Mouse (Mus musculus) thymus, postnatal 10 days (tissue): ENCODE data around the gene Stim2.

Experiments used
- DNase-seq, 2 experiments: peaks; one replicate each; pipeline ENCODE4 v3.0.0; 2021; ENCODE audit warnings: low spot score in 2 of 2

Stim2 gene

DNA sequence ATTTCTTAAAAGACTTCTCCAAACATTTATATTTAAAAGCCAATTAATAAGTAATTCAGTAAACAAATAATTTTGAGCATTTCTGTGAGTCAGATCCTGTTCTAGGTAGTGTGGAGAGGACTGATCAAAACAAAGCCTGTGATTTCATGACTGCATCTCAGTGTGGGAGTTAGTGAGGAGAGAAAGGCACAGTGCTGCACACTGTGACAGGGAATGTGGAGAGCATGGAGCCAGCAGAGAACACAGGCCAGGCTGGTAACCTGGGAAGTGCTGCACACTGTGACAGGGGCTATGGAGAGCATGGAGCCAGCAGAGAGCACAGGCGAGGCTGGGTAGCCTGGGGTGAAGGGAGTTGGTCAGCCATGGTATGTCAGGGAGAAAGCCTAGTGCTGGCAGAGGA lies 48.1 kb downstream of the Stim2 start:
- no peak for DNase-seq

DNA sequence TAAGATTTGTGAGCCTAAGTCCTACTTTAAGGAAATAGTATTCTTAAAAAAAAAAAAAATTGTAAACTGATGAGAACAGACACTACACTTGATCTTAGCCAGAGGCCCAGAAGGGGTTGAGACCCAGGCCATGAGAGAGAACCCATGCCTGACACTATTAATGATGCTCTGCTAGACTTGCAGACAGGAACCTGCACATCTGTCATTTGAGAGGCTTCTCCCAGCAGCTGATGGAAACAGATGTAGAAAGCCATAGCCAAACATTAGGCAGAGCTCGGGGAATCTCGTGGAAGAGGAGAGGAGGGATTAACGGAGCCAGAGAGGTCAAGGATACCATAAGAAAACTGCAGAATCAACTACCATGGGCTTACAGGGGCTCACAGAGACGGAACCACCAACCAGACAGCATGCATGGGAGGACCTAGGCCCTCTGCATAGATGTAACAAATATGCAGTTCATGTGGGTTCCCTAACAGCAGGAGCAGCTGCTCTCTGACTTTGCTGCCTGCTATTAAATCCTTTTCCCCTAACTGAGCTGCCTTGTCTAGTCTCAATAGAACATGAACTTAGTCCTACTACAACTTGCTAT lies 50.9 kb downstream of the Stim2 start:
- DNase-seq, result no peak

DNA sequence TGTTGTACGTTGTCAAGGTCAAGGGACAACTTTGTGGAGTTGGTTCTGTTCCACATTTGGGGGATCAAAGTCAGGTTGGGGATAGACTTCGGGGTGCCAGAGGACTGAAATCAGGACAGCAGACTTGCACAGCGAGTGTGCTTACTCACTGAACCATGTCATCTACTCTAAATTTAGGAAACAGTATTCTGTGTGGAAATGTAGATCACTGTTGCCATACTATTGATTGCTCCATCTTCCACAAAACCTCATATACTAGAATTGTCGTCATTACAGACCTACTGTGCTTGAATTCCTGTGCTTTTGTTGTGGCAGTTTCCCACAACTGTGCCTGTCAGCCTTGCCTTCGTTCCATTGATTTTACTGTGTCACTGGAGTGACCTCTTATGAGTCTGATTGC lies 51.6 kb downstream of the Stim2 start:
- DNase-seq, result no peak

DNA sequence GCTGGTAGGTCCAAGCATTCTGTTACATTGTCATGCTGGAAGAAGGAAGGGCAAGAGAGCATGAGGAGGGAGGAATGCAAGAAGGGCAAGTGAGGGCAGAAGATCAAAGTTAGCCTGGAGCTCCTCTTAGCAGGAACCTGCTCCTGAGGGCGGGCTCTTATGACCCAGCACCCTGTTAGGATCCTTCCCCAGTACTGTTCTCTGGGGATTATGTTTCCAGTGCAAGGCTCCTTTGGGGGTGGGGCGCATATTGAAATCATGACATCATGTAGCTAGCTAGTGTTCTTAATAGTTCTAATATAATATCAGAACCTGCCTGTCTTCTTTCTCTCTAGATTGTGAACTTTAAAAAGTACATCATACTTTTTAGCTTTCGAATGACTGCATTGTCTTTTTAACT lies 52.8 kb downstream of the Stim2 start:
- DNase-seq, result no peak

DNA sequence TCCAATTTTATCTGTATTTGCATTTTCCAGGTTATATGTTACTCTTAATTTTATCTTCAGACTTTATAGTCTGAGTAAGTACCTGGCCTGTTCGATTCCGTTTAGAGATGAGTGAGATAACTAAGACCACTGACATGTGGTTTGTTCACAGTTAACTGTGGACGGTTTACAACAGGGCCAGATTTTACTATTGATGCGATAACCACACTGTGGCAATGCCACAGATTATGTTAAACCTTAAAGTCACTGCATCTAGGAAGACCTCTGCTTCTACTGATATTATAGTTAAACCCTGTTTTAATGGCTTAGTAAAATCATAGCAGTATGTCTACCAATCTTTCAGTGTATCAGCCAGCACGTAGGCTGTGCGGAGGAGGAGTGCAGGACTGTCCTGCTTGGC lies 53.9 kb downstream of the Stim2 start:
- no peak for DNase-seq

DNA sequence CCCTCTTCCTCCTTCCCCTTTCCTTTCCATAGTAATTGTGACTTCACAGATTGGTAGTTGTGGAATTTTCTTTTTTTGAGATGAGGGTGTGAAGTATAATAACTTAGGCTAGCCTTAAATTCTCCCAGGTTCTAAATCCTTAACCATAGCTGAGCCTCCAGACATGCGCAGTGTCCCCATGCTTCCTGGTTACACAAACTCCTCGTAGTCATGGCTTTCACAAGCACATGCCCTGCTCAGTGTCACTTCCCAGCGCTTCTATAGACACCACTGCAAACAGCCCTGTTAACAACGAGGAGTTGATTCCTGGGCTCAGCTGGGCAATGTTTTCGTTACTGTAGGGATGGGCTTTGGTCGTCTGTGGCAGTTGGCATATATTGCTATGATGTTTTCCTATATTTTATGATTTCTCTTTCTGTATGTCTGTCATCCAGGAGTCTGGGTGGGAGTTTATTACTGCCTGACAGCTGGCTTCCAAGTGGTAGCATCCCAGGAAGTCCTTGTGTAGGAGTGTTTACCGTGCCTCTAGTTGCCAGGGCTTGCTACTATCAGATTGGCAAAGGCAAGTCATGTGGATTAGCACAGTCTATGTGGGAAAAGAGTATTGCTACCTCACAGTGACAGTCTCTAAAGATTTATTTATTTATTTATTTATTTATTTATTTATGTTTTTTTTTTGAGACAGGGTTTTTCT lies 55.5 kb downstream of the Stim2 start:
- DNase-seq, result no peak

DNA sequence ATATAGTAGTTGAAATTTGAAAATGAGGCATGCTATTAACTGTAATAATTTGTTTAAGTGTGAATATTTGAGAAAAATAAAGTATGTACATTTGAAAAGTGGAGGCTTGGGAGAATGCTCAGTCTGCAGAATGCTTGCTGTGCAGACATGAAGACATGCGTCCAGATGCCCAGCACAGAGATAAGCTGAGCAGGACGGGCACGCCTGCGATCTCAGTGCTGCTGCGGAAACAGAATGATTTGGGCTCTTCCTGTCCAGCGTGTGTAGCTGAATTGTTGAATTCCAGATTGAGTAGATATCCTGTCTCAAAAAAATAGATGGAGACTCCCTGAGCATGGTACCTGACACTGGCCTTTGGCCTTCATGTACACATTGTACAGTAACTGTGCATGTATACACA lies 58.0 kb downstream of the Stim2 start:
- no peak for DNase-seq

DNA sequence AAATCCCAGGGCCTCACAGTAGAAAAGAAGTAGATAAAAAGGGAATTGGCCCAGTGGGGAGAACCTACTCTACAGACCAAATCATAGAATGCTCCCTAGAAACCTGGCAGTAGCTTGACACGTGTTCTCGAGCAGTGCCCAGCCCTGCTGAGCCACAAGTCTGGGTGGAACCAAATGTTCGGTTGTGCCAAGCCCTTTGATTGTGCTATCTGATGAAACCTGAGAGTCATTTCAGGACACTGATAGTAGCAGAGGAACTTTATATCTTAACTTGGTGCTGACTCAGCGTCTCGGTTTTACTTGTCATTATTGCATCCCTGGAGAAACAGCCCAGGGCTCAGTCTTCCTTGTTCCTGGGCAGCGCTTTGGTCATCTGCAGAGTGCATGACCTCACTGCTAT lies 61.7 kb downstream of the Stim2 start:
- DNase-seq, result no peak

DNA sequence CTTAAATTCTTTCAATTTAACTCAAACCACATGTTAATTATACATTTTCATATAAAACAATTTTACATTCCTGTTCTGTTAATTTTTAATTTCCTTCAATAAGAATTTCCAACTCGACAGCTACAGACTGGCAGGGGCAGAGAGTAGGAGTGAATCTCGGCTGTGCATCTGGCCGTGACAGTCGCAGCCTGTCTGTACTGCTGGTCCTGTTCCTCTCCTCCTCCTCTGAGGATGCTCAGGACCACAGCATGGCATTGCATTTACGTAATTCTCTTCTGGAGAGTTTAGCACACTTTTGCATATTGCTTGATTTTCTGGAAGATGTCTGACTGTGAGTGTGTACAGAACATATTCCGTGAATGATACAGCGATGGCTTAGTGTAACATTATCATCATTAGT lies 63.8 kb downstream of the Stim2 start:
- DNase-seq, result no peak

DNA sequence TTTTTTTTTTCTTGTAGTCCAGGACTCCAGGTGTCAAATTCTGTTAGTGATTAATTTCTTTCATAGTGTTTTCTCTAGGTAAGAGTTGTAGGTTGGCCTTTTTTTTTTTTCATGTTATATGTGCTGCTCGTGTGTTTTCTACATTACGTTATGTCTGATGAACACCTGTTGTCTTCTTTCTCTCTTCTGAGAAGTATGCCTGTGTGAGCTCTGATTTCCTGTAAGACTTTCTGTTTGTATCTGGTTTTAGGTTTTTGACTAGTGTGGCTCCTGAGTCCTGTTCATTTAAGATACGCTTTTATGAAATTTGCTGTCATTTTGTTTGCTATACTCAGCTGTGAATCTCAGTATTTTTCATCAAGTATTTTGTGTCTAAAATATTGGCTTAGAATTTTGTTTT lies 69.3 kb downstream of the Stim2 start:
- DNase-seq, result no peak

DNA sequence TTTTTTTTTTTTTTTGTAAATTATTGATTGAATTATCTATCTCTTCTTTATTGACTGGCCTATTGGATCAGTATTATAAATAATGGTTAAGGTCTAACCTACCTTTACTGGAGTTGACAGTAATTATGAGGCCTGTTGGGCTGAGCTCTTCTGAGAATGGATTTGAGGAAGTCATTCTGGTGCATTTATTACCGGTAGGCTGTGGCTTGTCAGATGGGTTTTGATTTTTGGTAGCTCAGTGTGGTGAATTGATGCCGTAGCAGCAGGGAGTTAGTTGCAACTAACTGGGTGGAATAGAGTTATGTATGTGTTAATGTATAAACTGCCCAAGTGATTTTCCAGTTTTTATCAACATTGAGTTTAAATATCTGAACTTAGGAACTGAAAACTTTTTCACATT lies 72.2 kb downstream of the Stim2 start:
- no peak for DNase-seq

DNA sequence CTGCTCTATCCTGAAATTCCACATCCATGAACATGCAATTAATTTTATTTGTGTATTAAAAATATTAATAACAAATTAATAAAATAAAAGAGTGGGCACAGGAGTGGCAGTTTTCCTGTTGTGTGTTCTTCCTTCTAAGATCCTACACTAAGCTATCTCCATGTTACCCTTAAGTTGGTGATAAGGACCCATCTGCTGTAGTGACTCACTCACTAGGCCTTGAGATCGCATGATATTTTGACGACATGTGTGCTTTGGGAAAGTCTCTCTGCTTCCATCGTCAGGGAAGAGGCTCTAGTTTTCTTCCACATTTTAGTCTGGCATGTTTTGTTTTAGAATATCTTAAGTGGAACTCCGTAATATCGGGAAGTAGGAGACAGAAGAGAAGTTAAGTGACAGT lies 73.0 kb downstream of the Stim2 start:
- DNase-seq, result no peak

DNA sequence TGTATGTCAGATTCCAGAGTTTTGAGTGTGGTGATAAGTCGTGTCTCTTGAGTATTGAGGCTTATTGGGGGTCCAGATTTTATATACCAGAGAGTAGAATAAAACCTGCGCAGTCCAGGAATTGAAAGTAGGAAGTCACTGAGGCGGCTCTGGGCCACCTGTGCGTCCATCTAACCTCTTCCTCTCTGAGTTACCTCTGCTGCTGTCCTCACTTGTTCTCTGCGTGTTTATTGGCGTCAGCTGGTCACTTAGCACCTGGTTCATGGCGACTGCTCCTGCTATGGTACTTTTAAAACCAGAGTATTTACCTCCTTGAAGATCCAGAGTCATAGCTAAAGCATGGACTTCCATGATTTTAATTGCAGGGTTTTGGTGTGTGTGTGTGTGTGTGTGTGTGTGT lies 73.4 kb downstream of the Stim2 start:
- DNase-seq, result no peak

DNA sequence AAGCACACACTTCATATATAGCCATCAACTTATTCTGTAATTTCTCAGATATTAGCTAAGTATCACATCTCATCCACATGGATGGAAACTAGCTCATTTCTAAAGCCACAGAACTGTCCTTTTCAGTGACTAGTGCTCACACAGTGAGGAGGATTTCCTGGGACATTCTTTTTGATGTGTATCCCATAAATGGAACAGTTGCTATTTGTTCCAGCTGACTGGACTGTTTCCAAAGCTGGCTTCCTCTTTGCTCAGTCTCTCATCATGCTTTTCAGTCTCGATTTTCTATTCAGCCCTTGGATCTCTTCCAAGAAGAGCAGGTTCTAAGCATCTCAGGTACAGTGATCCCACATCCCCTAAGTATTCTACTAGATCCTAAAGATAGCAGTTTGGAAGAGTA lies 75.0 kb downstream of the Stim2 start:
- DNase-seq, result no peak

DNA sequence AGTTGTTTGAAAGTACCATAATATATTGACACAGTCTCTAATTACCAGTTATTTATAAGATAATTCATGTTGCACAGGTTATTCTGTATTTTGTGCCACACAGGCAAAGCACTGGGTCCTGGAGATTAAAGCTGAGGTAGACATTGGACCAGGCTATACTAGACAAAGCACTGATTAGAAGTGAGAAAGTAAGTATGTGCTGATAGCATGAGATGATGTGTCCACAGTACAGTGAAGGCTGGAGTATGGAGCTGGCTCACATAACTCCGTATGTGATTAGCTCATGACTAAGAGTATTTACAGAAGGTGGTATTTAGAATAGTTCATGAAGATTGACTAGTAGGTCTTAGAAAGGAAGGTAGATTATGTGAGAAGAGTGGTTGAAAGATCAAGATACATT lies 81.7 kb downstream of the Stim2 start:
- no peak for DNase-seq

DNA sequence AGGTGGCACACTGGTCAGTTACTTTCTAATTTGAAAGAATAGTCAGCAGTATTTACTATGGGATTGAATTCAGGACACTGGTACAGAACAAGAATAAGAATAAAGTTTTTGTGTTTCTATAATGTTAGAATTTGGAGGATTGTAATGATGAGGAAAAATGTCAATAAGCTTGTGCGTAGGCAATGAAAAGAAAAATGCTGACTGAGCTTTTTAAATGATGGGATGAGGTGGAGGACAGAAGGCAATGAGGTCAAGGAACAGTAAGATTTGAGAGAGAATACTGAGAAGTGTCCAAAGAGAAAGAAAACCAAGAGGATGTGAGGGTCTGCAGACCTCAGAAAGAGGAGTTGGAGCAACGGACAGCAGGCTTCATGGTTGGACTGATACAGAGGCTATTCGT lies 89.6 kb downstream of the Stim2 start:
- DNase-seq, result no peak

DNA sequence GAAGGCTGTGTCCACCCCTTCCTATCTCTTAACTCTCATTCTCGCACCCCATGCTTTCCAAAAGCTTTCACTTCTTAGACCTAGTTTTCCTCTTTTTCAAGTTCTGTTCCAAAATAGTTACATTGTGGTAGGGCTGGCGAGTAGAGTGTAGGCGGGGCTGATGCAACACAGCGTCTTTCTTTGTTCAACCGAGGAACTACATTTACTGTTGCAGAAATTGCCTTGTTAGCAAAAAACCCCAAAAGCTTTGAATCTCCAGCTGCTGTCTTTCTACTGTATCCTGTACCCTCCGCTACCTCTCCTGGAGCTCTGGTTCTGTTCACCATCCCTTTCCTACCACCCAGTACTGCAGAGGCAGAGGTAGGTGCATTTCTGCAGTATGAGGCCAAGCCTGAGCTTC lies 99.9 kb downstream of the Stim2 start:
- DNase-seq, result peak; percentile 24 to 30

DNA sequence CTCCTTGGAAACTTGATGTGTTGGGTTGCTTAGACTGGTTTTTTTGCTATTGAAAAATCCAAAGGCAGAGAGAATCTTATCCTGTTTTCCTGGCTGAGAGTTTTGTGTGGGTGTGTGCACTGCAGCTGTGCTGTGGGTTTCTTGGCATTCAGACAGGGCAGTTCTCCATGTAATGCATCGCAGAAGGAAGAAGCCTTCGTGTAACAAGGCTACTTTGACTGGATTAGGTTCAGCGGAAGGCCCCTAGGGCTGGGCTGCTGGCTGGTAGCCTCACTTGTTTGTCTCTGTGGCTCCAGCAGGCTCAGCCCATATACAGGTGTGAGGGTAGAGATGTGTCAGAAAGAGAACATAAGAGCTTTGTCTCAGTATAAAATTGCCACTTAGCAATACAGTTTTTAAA lies 102.6 kb downstream of the Stim2 start:
- DNase-seq, result peak; percentile 42 to 48

DNA sequence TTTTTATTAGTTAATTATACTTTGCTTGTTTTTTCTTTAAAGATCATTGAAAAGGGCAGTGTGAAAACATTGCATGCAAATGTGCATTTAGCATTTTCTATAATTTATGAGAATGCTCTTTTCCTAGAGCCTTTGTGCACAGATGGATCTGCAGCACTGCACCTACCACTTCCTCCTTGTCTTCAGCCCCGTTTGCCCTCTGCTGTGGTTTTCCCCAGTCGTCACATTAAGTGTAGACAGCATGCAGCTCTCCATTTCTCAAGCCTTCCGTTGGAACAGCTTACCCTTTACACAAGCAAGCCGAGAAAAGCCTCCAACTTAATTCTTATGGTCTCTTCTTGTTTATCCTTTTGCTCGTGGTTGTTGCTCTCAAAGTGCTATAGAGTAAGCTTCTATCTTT lies 103.0 kb downstream of the Stim2 start:
- DNase-seq, result peak; percentile 70 to 71

DNA sequence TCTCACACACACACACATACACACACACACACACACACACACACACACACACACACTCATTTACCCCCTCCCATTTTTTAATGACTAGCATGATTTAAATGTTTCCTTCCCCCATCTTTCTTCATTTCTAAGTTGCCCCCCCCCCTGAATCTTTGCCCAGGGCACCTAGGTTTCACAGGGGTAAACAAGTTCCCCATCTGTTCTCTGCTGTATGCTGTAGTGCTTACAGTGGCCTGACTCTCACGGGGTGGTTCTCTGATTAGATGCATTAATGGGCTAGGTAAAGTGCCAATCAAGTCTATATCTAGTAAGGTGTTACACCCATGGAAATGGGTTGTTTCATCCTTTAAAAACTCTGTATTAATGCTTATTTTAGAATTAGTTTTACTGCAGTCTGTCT lies 103.7 kb downstream of the Stim2 start:
- no peak for DNase-seq

DNA sequence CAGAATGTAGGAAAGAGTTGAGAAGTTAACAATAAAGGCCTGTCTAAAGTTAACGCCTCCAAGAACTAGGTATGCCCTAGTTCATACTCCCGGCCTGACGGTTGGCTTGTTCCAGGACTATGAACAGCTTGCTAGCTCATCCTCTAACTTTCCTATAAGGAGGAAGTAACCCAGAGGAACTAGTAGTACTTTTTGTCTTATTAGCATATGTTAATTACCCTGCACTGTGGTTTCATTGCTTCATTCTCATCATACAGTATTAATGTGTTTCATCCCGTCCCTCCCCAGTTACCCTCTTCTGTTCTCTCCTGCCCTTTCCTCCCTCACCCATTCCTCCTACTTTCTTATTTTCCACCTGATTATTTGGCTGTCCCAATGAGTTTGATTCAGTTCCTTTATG lies 108.4 kb downstream of the Stim2 start:
- no peak for DNase-seq

DNA sequence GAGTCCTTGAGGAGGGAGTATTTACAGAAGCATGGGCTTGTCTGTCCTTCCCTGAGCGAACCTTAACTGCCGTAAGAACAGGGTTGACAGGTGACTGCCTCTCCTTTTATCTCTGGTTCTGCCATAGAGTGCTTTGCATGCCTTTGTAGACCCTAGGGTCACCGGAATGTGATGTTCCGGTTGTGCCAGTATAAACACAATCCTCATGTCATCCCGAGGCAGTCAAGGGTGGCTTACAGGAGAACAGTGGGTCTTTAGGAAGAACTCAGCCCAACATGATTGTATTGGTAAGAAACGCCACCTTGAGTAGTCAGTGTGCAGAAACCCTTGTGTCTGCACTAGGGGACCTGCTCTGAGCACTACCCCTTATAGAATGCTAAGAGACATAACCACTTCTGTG lies 108.8 kb downstream of the Stim2 start:
- no peak for DNase-seq

DNA sequence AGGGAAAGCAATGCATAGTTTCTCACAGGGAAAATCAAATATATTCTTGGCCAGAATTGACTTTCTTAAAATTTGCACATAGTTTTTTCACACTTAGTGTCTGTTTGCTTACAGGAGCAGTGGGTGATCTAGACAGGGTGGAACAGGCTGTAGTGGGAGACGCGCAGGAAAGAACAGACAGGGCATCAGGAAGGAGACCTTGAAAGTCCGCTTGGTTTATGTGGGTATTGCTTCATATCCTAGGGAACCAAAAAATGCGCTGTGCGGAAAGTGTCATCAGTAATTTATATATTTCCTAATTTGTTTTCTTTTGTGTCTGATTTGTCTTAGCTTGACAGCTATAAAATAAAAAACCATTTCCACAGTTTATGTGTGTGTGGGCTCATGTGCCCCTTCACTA lies 110.8 kb downstream of the Stim2 start:
- no peak for DNase-seq

DNA sequence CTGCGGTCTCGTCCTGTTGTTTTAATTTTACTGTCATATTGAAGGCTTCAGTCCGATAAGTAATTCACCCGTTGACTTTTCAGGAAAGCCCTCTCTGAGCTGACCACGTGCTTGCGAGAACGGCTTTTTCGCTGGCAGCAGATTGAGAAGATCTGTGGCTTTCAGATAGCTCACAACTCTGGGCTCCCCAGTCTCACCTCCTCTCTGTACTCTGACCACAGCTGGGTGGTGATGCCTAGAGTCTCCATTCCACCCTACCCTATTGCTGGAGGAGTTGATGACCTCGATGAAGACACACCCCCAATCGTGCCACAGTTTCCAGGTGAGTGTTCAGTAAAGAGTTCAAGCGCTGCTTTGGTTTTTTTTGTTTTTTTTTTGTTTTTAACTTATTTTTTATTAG lies 112.5 kb downstream of the Stim2 start:
- DNase-seq, result no peak
